Mouse (Mus musculus) bone marrow macrophage, adult 2 months (primary cell): ENCODE results near the gene Kcnk1. TPM values are rescaled to one million over a fixed set of nuclear protein-coding genes. Genes with fewer than 3 reads are reported as not detected.

ENCODE experiments used
- H3K27ac ChIP-seq: 2 replicates; pipeline ENCODE4 v1.5.1; 2012; ENCODE audit warnings: low read depth, low read length; ENCODE audit not compliant: insufficient read depth
- H3K4me1 ChIP-seq: 2 replicates; pipeline ENCODE4 v1.6.1; 2012; ENCODE audit warnings: low read length; ENCODE audit not compliant: control insufficient read depth, insufficient read depth
- H3K4me3 ChIP-seq: 2 replicates; pipeline ENCODE4 v1.5.1; 2012; ENCODE audit warnings: mild to moderate bottlenecking, low read length, moderate library complexity; ENCODE audit not compliant: insufficient read depth
- CTCF ChIP-seq: IDR thresholded peaks from 2 replicates; pipeline ENCODE4 v1.5.1; 2012; ENCODE audit warnings: low read depth, mild to moderate bottlenecking, low read length, moderate library complexity
- POLR2A ChIP-seq: IDR thresholded peaks from 2 replicates; pipeline ENCODE4 v1.6.1; 2012; ENCODE audit warnings: mild to moderate bottlenecking, low read depth, low read length, borderline replicate concordance
- polyA plus RNA-seq: library from polyadenylated mRNA; stranded (reverse); fragments of >200 nt; gene quantifications from 2 replicates; pipeline ENCODE4 v1.2.4, GENCODE M21; 2012; ENCODE audit not compliant: missing spikeins, insufficient read depth, insufficient read length

The Kcnk1 gene
- polyA plus RNA-seq, 1 experiment = not detected

- H3K4me3 ChIP-seq = no peak overlapping the region
- TF ChIP-seq CTCF (no peak), POLR2A (no peak)
- H3K4me1 ChIP-seq = no peaks in the 10 kb centered on the region
- no peak overlapping the region for H3K27ac ChIP-seq
These were observed 79.1 kb downstream of the Kcnk1 start for GRCm38 (mm10) chr8:126074111-126074510.

- no peak for TF ChIP-seq POLR2A
- peak; percentile 53 for TF ChIP-seq CTCF
These were observed 80.4 kb downstream of the Kcnk1 start for GRCm38 (mm10) chr8:126075400-126075799.

More at GRCm38 (mm10) chr8:126075400-126075799, 80.4 kb downstream of the Kcnk1 start:
- no peak overlapping the region for H3K27ac ChIP-seq
- H3K4me1 ChIP-seq = no peaks in the 10 kb centered on the region
- H3K4me3 ChIP-seq = no peak overlapping the region

Other genes with a start within 250 kb of the Kcnk1 start
- gene Pcnx2, start 96.9 kb upstream of the Kcnk1 start, polyA plus RNA-seq = not detected in 2 replicates
- gene Map3k21, start 84.7 kb upstream of the Kcnk1 start, polyA plus RNA-seq = not detected in 2 replicates